Mouse (Mus musculus) heart, postnatal 0 days (tissue): Measurements from ENCODE around the gene Kcnk4.

Experiments
- CTCF ChIP-seq: IDR thresholded peaks from 2 replicates; pipeline ENCODE4 v1.5.1; 2016; ENCODE audit warnings: antibody characterized with exemption, control low read depth, low read depth
- EP300 ChIP-seq: IDR thresholded peaks from 2 replicates; pipeline ENCODE4 v1.6.1; 2016; ENCODE audit warnings: antibody characterized with exemption, low read depth

DNA sequence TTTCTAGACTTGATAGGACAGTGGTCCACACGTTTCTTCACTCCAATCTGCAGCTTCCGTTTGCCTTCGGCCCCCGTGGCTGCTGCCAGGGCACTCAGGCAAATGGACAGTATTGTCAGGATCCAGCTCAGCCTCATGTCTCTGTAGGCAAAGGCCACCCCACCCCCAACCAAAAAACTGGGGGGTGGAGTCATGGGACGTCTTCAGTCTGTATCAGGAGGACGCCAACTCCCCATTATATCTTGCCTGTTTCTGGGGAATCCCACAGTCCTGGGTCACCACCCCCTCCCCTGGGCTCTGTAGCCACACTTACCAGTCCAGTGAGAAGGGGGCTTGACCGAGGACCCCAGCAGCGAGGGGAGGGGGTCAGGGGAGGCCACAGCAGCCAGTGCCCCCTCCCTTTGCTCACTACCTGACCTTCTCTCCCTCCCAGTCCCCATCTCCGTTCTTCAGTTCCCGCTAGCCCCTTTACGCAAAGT is 44.7 kb upstream of the Kcnk4 start:
- TF ChIP-seq CTCF (no peak), EP300 (no peak)
